Mouse (Mus musculus) E14TG2a.4 (cell line): ENCODE measurements around the gene Raet1e.

Source experiments
- CTCF ChIP-seq: conservative IDR thresholded peaks from 2 replicates; pipeline ENCODE4 v1.5.1; 2014; ENCODE audit warnings: low read length
- NANOG ChIP-seq: IDR thresholded peaks from 2 replicates; pipeline ENCODE4 v1.6.1; 2014; ENCODE audit warnings: borderline replicate concordance, low read length, mixed read lengths

DNA sequence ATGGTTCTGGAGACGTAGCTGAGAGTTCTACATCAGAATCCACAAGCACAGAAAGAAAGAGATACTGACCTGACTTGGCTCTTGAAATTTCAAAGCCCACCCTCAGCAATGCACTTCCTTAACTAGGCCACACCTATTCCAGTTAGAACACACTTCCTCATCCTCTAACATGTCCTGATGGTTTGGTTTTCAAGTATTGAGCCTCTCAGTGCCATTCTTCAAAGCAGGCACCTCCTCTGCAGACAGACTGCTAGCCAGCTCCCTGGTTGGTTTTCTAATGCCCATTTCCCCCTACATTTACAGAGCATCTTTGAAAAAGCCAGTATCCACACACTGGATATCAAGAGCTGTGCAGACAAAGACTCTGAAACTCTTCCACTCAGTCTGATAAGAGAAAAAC, 143.3 kb downstream of the Raet1e start:
- TF ChIP-seq CTCF (no peak), NANOG (no peak)
